Mouse (Mus musculus): ENCODE measurements around the gene Papss2.

Papss2 gene

GRCm38 (mm10) chr19:32711761-32712541 lies 116.4 kb downstream of the Papss2 start:
- peak; percentile 89 for ATAC-seq (ENCODE audit: low TSS enrichment)

- peak; percentile 85 for ATAC-seq (ENCODE audit: low TSS enrichment)
Observed at GRCm38 (mm10) chr19:32712588-32713042, 117.0 kb downstream of the Papss2 start.

- ATAC-seq (ENCODE audit: low TSS enrichment) = no peak
Observed at GRCm38 (mm10) chr19:32713471-32713870, 117.9 kb downstream of the Papss2 start.

- peak; percentile 55 for ATAC-seq (ENCODE audit: low TSS enrichment)
Observed at GRCm38 (mm10) chr19:32715201-32715600, 119.6 kb downstream of the Papss2 start.

- ATAC-seq (ENCODE audit: low TSS enrichment) = no peak
Observed at GRCm38 (mm10) chr19:32715681-32716080, 120.1 kb downstream of the Papss2 start.
